Mouse (Mus musculus): ENCODE measurements around the gene Pmpcb. TPM values are rescaled to one million over a fixed set of nuclear protein-coding genes. Genes with fewer than 3 reads are reported as not detected.
A peak's percentile ranks its signal among the peaks of the same experiment; 100 is the strongest.

Pmpcb gene
- total RNA-seq, 2 experiments from 2014 or later: 74.5 to 77.2 TPM

DNA sequence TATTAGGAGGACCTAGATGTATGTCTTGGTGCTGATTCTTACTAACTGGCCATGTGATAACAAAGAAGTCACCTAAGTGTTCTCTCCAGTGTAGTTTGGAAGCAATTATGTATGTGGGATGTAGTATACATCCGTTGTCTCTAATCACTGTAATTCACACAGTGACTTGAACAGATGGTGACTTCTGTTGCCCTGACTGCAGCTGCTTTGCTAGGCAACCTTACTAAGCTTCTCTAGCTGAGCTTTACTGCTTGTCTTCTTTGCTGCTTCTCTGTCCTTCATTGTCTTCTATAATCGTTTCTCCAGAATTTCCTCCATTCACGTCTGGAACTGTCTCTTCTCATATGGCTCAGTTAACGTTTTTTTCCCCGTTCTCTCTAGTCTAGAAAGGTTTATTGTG is 52.1 kb downstream of the Pmpcb start:
- no peak for DNase-seq (ENCODE audit: low spot score in 2 of 2)

DNA sequence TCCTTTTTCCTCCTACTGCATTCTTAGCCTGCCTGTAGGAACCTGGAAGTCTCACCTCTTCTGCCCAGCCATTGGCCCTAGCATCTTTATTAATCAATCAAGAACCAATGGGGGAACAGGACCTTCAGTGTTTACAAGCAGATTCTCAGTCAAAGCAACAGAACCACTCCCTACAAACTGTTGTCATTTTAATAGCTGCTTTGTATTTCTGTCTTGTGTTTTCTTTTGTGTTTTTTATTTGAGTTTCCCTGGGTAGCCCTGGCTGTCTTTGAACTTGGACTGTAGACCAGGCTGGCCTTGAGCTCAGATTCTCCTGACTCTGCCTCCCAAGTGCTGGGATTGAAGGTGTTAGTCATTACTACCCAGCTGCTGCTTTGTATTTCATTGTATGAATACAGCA is 55.2 kb downstream of the Pmpcb start:
- DNase-seq (ENCODE audit: low spot score in 2 of 2): no peak

- no peak for DNase-seq (ENCODE audit: low spot score in 2 of 2)
Observed at GRCm38 (mm10) chr5:21802907-21803306, 66.0 kb downstream of the Pmpcb start.

DNA sequence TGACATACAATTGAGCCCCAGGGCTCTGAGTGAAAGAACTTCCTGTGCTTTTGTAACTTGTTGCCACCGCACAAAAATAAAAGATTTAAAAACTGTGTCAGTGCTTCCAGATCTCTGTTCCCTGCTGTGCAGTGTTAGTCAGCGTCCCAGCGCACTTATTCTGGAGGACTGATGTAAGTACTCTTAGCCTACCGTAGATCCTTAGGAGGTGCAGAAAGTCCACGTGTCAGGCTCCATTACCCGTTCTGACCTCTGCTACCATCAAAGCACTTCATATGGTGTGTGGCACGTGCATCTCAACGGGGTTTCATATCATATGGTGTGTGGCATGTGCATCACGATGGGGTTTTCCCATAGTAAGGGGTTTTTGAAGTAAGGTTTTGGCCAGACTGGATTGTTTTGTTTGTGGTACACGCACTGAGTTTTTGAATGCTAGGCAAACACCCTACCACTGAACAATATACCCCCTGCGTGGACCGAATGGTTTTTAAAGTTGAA is 66.8 kb downstream of the Pmpcb start:
- no peak for DNase-seq (ENCODE audit: low spot score in 2 of 2)

GRCm38 (mm10) chr5:21804837-21805236 is 67.9 kb downstream of the Pmpcb start:
- DNase-seq (ENCODE audit: low spot score in 2 of 2): peak in 1 of 2 experiments; percentile 9

Other genes starting within 250 kb of the Pmpcb start
- under 1 TPM in 1 of 2 experiments, not detected in 1; 0.44 TPM for gene Lrrc17, start 193.6 kb upstream of the Pmpcb start, total RNA-seq (2021)
- under 1 TPM; 0.16 to 0.28 TPM for gene Fbxl13, start 91.5 kb upstream of the Pmpcb start, total RNA-seq (2021)
- 10 to 100 TPM; 22.2 to 24.5 TPM for gene Armc10, start 91.3 kb upstream of the Pmpcb start, total RNA-seq (2021)
- 10 to 100 TPM; 16.0 to 16.4 TPM for gene Napepld, start 35.7 kb upstream of the Pmpcb start, total RNA-seq (2021)
- 10 to 100 TPM; 35.0 to 35.5 TPM for gene Dnajc2, start 48.1 kb downstream of the Pmpcb start, total RNA-seq (2021)
- 100 to 1,000 TPM; 112 to 118 TPM for gene Psmc2, start 48.1 kb downstream of the Pmpcb start, total RNA-seq (2021)
- gene Slc26a5, start 128.5 kb downstream of the Pmpcb start, total RNA-seq (2021): under 1 TPM; 0.30 to 0.77 TPM